Mouse (Mus musculus): ENCODE measurements around the gene St6galnac5. TPM values are rescaled to one million over a fixed set of nuclear protein-coding genes. Genes with fewer than 3 reads are reported as not detected.

The St6galnac5 gene
- polyA plus RNA-seq, 1 experiment: 0.11 TPM

DNA sequence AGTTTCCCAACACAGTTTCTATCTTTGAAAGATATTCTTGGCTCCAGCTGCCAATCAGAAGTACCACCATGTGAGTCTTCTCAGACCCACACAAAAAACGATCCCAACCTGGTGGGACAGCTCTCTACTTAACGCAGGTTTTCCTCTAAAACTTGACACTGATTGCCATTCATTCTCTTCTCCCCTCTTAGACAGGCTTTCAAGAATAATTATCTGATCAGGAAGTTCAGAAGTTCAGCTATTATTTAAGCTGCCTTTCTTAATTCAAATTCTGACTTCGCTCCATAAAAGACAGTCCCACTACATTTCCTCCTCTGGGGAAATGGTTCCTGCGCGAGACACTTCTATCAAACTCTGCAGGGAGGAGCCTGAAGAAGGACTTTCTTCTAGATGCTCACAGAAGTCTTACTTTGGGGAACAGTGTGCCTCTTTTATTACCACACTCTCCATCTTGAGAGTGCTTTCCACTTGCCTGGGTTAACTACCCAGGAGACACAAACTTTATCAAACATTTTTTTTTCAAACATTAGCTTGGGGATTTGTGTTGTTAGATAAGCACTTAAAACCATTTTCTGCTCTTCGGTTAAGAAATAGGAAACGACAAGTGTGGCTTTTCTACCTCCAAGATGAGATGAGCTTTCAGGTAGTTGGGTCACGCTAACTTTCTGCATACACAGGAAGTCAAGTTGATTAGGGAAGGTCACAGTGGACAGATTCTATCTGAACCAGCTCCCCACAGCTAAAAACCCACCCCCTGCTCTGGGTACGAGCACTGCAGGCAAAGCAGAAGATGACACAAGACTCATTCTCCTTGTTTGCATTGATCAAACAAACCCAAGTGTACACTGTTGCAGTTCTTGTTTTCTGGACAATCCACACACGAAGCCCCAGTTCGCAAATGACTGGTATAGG is 30.2 kb downstream of the St6galnac5 start:
- DNase-seq (ENCODE audit: low read depth, low spot score): no peak
- WGBS: 57% methylated on average over 11 of the region's 11 CpGs

GRCm38 (mm10) chr3:152950914-152951313 is 31.1 kb downstream of the St6galnac5 start:
- WGBS: 94% methylated on average over 9 of the region's 9 CpGs

DNA sequence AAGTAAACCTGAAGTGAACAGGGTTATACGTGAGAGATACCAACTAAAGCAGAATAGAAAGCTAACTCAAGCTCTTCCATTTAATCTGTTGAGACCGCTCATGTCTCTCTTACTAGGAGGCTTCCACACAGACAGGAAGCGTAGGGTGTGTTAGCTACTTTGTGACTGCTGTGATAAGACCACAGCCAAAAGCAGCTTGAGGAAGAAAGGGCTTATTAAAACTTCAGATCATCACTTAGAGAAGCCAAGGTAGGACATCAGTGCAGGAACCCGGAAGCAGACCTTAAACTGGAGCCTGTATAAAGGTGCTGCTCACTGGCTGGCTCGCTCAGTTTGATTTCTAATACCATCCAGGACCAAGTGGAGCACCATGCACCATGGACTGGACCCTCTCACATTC is 31.7 kb downstream of the St6galnac5 start:
- no peak for DNase-seq (ENCODE audit: low read depth, low spot score)
- WGBS: 88% methylated on average over 5 of the region's 5 CpGs

More at GRCm38 (mm10) chr3:152950914-152951313, 31.1 kb downstream of the St6galnac5 start:
- DNase-seq (ENCODE audit: low read depth, low spot score): no peak

GRCm38 (mm10) chr3:152949233-152949777 is 32.7 kb downstream of the St6galnac5 start:
- 88% methylated on average over 15 of the region's 15 CpGs for WGBS
- no peak for DNase-seq (ENCODE audit: low read depth, low spot score)

DNA sequence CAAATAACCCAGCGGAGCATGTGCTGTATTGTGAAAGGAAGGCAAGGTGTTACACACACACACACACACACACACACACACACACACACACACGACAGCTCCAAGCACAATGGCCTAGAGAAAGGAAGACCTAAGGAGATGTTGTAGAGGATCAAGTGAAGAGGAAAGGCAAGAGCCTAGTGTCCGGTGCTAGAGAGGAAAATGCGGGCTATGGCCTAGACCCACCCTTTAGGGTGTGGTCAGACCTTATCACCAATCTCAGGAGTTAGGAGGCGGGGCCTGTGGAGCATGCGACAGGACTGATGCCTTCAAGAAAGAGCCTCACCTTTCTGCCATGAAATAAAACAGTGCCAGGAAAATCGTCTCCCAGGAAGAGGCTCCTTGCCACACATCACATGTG is 33.5 kb downstream of the St6galnac5 start:
- WGBS: 71% methylated on average over 7 of the region's 7 CpGs
- DNase-seq (ENCODE audit: low read depth, low spot score): no peak

GRCm38 (mm10) chr3:152947031-152947640 is 34.9 kb downstream of the St6galnac5 start:
- DNase-seq (ENCODE audit: low read depth, low spot score): no peak
- WGBS: 81% methylated on average over 11 of the region's 11 CpGs

- WGBS: 83% methylated on average over 3 of the region's 3 CpGs
- no peak for DNase-seq (ENCODE audit: low read depth, low spot score)
These were observed 37.3 kb downstream of the St6galnac5 start for GRCm38 (mm10) chr3:152944766-152945165.

DNA sequence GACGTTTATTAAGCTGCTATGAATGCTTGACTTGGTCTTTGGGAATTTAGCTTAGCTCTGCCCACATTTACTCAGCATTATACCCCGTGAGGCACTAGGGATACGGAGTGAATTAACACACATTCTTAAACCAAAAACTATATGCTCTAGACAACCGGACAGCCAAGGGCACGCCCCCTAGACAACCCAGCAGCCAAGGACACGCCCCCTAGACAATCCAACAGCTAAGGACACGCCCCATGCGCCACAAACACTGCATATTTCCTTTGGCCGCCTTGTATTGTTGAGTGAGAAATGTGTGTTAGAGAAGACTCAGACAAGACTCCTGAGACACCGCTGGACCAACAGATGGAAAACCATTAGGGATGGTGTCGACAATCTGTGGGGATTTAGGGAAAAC is 39.1 kb downstream of the St6galnac5 start:
- DNase-seq (ENCODE audit: low read depth, low spot score): no peak
- WGBS: 58% methylated on average over 11 of the region's 11 CpGs

DNA sequence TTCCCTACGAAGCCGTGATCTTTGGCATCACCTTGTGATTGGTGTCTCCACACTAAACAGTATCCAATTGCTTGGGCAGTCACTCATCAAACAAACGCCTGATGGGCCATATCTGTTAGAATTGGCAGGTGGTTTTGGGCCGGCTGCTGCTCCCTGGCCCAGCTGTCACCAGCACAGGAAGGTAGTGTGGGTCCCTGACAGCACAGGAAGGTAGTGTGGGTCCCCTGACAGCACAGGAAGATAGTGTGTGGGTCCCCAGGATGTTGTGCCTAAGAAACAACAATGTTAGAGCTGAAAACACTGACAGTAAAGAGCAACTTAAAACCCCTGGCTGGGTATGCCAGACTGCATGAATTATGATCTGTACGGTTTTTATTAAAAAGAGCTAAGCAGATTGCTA is 40.4 kb downstream of the St6galnac5 start:
- DNase-seq (ENCODE audit: low read depth, low spot score): no peak
- 65% methylated on average over 5 of the region's 5 CpGs for WGBS

- 83% methylated on average over 3 of the region's 3 CpGs for WGBS
- DNase-seq (ENCODE audit: low read depth, low spot score): no peak
These were observed 45.7 kb downstream of the St6galnac5 start for GRCm38 (mm10) chr3:152936313-152936712.

GRCm38 (mm10) chr3:152933737-152934136 is 48.3 kb downstream of the St6galnac5 start:
- 89% methylated on average over 3 of the region's 3 CpGs for WGBS
- DNase-seq (ENCODE audit: low read depth, low spot score): no peak

GRCm38 (mm10) chr3:152932544-152932943 is 49.5 kb downstream of the St6galnac5 start:
- WGBS: 84% methylated on average over 2 of the region's 2 CpGs

GRCm38 (mm10) chr3:152932096-152932495 is 50.0 kb downstream of the St6galnac5 start:
- no peak for DNase-seq (ENCODE audit: low read depth, low spot score)
- WGBS: 68% methylated on average over 4 of the region's 4 CpGs

More at GRCm38 (mm10) chr3:152932544-152932943, 49.5 kb downstream of the St6galnac5 start:
- no peak for DNase-seq (ENCODE audit: low read depth, low spot score)

- DNase-seq (ENCODE audit: low read depth, low spot score): no peak
- 76% methylated on average over 3 of the region's 3 CpGs for WGBS
These were observed 50.7 kb downstream of the St6galnac5 start for GRCm38 (mm10) chr3:152931354-152931753.

- 80% methylated on average over 7 of the region's 7 CpGs for WGBS
- DNase-seq (ENCODE audit: low read depth, low spot score): no peak
These were observed 52.2 kb downstream of the St6galnac5 start for GRCm38 (mm10) chr3:152929788-152930281.

GRCm38 (mm10) chr3:152929256-152929787 is 52.7 kb downstream of the St6galnac5 start:
- DNase-seq (ENCODE audit: low read depth, low spot score): no peak
- 51% methylated on average over 10 of the region's 10 CpGs for WGBS

DNA sequence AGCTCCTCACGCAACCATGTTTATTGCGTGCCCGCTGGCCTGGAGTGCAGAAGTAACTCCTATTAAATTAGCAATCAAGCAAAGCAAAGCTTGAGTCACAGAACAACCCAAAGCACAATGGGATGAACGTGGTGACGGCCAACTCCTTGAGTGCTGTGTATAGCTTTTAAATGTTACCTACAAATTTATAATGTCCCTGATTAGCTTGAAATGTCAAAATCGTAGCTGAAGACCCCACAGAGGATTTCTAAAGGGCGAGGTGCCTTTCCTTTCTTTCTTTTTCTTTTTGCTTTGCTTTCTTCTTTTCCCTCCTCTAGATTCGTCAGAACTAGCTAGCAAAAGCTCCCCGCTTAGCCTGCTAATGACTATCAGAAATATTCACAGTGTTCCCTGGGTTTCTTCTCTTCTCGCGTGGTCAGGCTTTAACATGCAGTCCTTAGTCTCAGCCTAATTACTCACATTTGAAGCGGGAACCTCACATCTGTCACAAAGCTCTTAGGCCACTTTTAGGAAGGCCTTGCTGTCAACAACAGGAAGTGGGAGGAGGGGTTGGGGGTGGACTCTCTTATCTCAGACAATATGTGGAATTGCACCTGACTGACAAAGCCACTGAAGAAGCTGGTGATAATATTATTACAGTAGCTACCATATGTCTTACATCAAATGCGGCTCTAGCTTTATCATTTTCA is 53.6 kb downstream of the St6galnac5 start:
- DNase-seq (ENCODE audit: low read depth, low spot score): no peak
- 54% methylated on average over 13 of the region's 13 CpGs for WGBS

DNA sequence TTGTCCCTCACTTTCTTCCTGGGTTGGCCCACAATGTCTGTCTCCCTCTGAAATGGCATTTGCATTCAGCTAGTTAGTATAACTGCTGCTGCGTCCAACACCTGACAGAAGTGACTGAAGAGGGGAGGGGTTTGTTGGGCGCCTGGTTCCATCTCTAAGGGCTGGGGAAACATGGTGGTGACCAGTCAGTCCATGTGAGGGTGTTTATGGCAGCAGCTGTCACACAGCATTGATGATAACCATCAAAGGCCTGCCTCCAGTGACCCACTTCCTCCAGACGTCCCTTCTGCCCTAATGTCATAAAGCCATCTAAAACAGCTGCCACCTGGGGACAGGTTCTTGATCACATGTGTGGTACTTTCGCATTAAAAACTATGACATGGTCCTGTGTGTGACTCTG is 55.9 kb downstream of the St6galnac5 start:
- DNase-seq (ENCODE audit: low read depth, low spot score): no peak
- 48% methylated on average over 4 of the region's 4 CpGs for WGBS

DNA sequence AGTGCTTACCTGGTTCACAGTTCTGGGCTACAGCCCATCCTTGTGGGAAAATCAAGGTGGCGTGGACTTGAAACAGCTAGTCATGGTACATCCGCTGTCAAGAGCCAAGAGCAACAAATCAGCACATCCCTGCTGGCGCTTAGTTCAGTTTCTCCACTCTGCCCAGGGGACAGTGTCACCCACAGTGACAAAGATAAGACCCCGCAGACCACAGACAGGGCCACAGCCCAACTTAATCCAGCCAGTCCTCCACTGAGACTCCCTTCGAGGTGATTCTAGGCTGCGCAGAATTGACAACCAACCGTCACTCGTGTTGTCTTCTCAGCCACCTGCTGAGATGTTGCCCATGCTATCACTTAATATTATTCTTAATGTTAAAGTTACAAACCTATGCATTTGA is 56.7 kb downstream of the St6galnac5 start:
- 89% methylated on average over 8 of the region's 8 CpGs for WGBS
- DNase-seq (ENCODE audit: low read depth, low spot score): no peak

GRCm38 (mm10) chr3:152923530-152923929 is 58.5 kb downstream of the St6galnac5 start:
- WGBS: 27% methylated on average over 15 of the region's 15 CpGs
- no peak for DNase-seq (ENCODE audit: low read depth, low spot score)
